Mouse (Mus musculus) heart, adult 9 months (tissue): ENCODE measurements around the gene H2-T22.

Source experiments
- DNase-seq, 2 experiments: peaks; one replicate each; pipeline ENCODE4 v3.0.0; 2022; ENCODE audit warnings: low spot score in 2 of 2

The H2-T22 gene

GRCm38 (mm10) chr17:35998545-35999305 lies 43.8 kb downstream of the H2-T22 start:
- DNase-seq = no peak

GRCm38 (mm10) chr17:35997713-35998510 lies 44.6 kb downstream of the H2-T22 start:
- no peak for DNase-seq

GRCm38 (mm10) chr17:35996949-35997348 lies 45.6 kb downstream of the H2-T22 start:
- DNase-seq = peak; percentile 93 to 97

DNA sequence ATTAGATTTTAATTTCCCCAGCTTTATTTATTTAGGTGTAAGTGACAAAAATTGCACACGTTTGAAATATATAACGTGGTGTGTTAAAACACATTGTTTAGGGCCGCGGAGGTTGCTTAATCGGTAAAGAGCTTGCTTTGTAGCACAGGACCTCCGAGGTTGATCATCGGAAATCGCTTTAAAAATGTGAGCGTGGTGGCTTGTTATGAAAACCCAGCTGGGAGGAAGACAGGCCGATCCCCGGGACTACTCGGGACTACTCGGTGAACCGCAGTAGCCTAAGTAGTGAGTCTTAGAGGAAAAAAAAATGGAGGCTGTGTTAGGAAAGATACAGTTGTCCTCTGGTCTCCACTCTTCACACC lies 47.7 kb downstream of the H2-T22 start:
- no peak for DNase-seq

DNA sequence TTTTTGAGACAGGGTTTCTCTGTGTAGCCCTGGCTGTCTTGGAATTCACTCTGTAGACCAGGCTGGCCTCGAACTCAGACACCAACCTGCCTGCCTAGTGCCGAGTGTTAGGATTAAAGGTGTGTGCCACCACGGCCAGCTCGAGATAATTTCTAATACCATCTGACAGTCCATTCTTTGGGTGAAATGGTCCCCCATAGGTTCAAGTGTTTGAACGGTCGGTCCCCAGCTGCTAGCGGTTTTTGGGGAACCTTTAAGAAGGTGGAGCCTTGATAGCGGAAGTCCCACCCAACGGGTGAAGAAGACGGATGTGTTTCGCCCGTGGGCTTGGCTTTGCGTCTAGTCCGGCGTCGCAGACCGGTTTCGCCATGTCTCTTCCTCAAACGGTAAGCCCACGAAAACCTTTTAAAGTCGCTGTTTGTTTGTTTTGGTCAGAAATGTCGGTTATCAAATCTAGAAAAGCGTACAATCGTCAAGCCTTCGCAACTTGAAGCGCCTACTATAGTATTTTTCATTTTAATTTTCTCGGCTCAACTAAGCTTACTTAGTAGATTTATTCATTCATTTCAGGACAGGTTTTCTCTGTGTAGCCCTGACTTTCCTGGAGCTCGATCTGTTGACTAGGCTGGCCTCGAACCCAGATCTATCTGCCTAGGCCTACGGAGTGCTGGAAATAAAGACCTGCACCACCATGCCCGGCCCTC lies 48.2 kb downstream of the H2-T22 start:
- peak; percentile 84 to 86 for DNase-seq

- peak; percentile 60 to 79 for DNase-seq
These were observed 48.9 kb downstream of the H2-T22 start for GRCm38 (mm10) chr17:35993675-35994074.

GRCm38 (mm10) chr17:35991781-35992180 lies 50.8 kb downstream of the H2-T22 start:
- DNase-seq = peak in 1 of 2 experiments; percentile 34
